Mouse (Mus musculus): Measurements from ENCODE around the gene Eif4g1. TPM values are rescaled to one million over a fixed set of nuclear protein-coding genes. Genes with fewer than 3 reads are reported as not detected.

Eif4g1 gene
- total and polyA plus RNA-seq, 3 experiments = 403 to 519 (median 473) TPM

- Histone ChIP-seq H3K36me3 (replicated peaks in 1 of 2; ENCODE audit: control insufficient read depth in 1 of 2, insufficient read depth in 1 of 2, low read length in 1 of 2) (peaks cover 23 to 60% of the 10 kb centered on the region in 2 experiments), H3K9me3 (replicated peaks; ENCODE audit: low read length) (no peaks in the 10 kb centered on the region), H3K4me1 (ENCODE audit: control insufficient read depth in 1 of 2, insufficient read depth in 2 of 2) (peaks cover 0 to 35% of the 10 kb centered on the region in 2 experiments; a peak in 2 of 4 replicates), H3K79me2 (replicated peaks; ENCODE audit: control insufficient read depth, extremely low read depth, insufficient read depth, poor library complexity, severe bottlenecking) (no peaks in the 10 kb centered on the region), H3K4me2 (ENCODE audit: insufficient read depth, low read depth, poor library complexity, severe bottlenecking) (no peak overlapping the region), H3K4me3 (replicated peaks in 1 of 3; ENCODE audit: low read depth in 2 of 3, low read length in 2 of 3, poor library complexity in 1 of 3) (no peak overlapping the region), H3K27me3 (replicated peaks) (no peaks in the 10 kb centered on the region), H3K9ac (ENCODE audit: insufficient read depth, low read depth) (no peak overlapping the region), H3K27ac (ENCODE audit: insufficient read depth, low read depth) (no peak overlapping the region)
- dilution Hi-C loops (cut with MboI; ENCODE audit: extremely low pct_ligation_motif_present, extremely low pct_unique_long_range_greater_than_20kb, low sequenced_read_pairs) = no loop called here
- DNase-seq (ENCODE audit: extremely low read depth) = no peak
- TF ChIP-seq TCF12 (IDR thresholded peaks at IDR 0.05; ENCODE audit: low read depth, low read length) (no peak), PAX5 (IDR thresholded peaks at IDR 0.05; ENCODE audit: low read length) (no peak), E2F4 (IDR thresholded peaks at IDR 0.05; ENCODE audit: insufficient replicate concordance, low read depth, low read length) (no peak), SIN3A (IDR thresholded peaks at IDR 0.05; ENCODE audit: low read length) (no peak), IRF4 (IDR thresholded peaks at IDR 0.05; ENCODE audit: low read depth, low read length) (no peak), NRF1 (IDR thresholded peaks at IDR 0.05; ENCODE audit: low read depth, low read length) (no peak), BHLHE40 (IDR thresholded peaks at IDR 0.05; ENCODE audit: low read depth, low read length) (no peak), SMC3 (IDR thresholded peaks at IDR 0.05; ENCODE audit: low read depth, low read length) (no peak), RCOR1 (conservative IDR thresholded peaks at IDR 0.05; ENCODE audit: low read depth, low read length) (no peak)
- in situ Hi-C loops (cut with MboI; ENCODE audit: low pct_ligation_motif_present, low pct_unique_long_range_greater_than_20kb, low sequenced_read_pairs) = no loop called here
Observed at GRCm38 (mm10) chr16:20694781-20695180, 26.7 kb downstream of the Eif4g1 start.

DNA sequence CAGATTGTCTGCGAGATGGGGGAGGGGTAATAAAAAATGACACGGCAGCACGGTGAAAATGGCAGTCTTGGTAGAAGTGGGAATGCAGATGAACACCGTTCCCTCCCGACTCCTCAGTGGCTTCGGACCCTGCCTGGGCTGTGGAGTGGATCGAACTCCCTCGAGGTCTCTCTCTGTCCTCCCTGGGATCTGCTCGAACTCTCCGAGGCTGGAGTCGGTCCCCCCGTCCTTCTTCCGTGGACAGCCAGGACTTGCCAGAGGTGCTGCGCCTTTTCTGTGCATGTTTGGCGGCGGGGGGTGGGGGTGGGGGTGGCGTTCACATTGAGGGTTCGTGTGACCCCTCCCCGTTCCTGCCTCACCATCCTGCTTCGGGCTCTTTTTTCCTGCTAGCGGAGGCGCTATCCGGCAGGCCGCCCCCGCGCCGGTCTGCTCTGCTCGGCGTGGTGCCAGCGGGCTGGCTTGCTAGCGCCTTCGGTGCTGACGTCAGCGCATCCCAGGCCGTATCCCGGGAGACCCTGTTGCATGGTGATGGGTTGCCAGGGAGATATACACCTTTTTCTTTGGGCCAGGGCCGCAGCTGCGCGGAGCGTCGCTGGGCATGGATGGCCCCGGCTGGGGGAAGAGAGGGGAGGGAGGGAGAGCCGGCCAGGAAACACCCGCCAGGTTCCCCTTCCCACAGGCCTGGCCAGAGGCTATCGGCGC, 27.7 kb downstream of the Eif4g1 start:
- H3K9me3 ChIP-seq (replicated peaks; ENCODE audit: low read length) = no peaks in the 10 kb centered on the region
- no peak overlapping the region for H3K4me2 ChIP-seq (ENCODE audit: insufficient read depth, low read depth, poor library complexity, severe bottlenecking)
- H3K79me2 ChIP-seq (replicated peaks; ENCODE audit: control insufficient read depth, extremely low read depth, insufficient read depth, poor library complexity, severe bottlenecking) = no peaks in the 10 kb centered on the region
- dilution Hi-C loops (cut with MboI; ENCODE audit: extremely low pct_ligation_motif_present, extremely low pct_unique_long_range_greater_than_20kb, low sequenced_read_pairs) (no loop called here), in situ Hi-C loops (cut with MboI; ENCODE audit: low pct_ligation_motif_present, low pct_unique_long_range_greater_than_20kb, low sequenced_read_pairs) (no loop called here)
- no peaks in the 10 kb centered on the region for H3K27me3 ChIP-seq (replicated peaks)
- H3K27ac ChIP-seq (ENCODE audit: insufficient read depth, low read depth) = no peak overlapping the region
- no peak for DNase-seq (ENCODE audit: extremely low read depth)
- TF ChIP-seq USF1 (IDR thresholded peaks at IDR 0.05; ENCODE audit: low read depth, low read length) = no peak
- TF ChIP-seq CHD2 (IDR thresholded peaks at IDR 0.05; ENCODE audit: low read length) = no peak
- no peak for TF ChIP-seq NELFE (IDR thresholded peaks at IDR 0.05; ENCODE audit: low read depth, low read length)
- TF ChIP-seq SIN3A (IDR thresholded peaks at IDR 0.05; ENCODE audit: low read length) = no peak
- TF ChIP-seq RAD21 (IDR thresholded peaks at IDR 0.05; ENCODE audit: low read depth, low read length) = no peak
- no peak for TF ChIP-seq TBP (conservative IDR thresholded peaks at IDR 0.05; ENCODE audit: low read depth, low read length)
- TF ChIP-seq NRF1 (IDR thresholded peaks at IDR 0.05; ENCODE audit: low read depth, low read length) = no peak
- no peak for TF ChIP-seq ELF1 (IDR thresholded peaks at IDR 0.05; ENCODE audit: low read depth, low read length)
- no peak for TF ChIP-seq HCFC1 (IDR thresholded peaks at IDR 0.05; ENCODE audit: low read depth, low read length)
- no peak for TF ChIP-seq MXI1 (IDR thresholded peaks at IDR 0.05; ENCODE audit: low read depth, low read length)
- TF ChIP-seq CTCF (conservative IDR thresholded peaks at IDR 0.05 in 1 of 2, IDR thresholded peaks at IDR 0.05 in 1 of 2; ENCODE audit: low read depth in 2 of 2, low read length in 2 of 2) = no peak
- no peak for TF ChIP-seq ZC3H11A (IDR thresholded peaks at IDR 0.05; ENCODE audit: low read depth, low read length)
- no peak for TF ChIP-seq EP300 (IDR thresholded peaks at IDR 0.05; ENCODE audit: low read length)
- TF ChIP-seq TCF12 (IDR thresholded peaks at IDR 0.05; ENCODE audit: low read depth, low read length) = no peak
- H3K9ac ChIP-seq (ENCODE audit: insufficient read depth, low read depth) = no peak overlapping the region
- H3K36me3 ChIP-seq (replicated peaks in 1 of 2; ENCODE audit: control insufficient read depth in 1 of 2, insufficient read depth in 1 of 2, low read length in 1 of 2) = peaks cover 17 to 56% of the 10 kb centered on the region in 2 experiments
- peaks cover 0 to 45% of the 10 kb centered on the region in 2 experiments; a peak in 2 of 4 replicates for H3K4me1 ChIP-seq (ENCODE audit: control insufficient read depth in 1 of 2, insufficient read depth in 2 of 2)
- no peak overlapping the region for H3K4me3 ChIP-seq (replicated peaks in 1 of 3; ENCODE audit: low read depth in 2 of 3, low read length in 2 of 3, poor library complexity in 1 of 3)

Data from CH12.LX (cell line).